Mouse (Mus musculus): ENCODE data around the gene Nek1.

Nek1 gene

GRCm38 (mm10) chr8:61156406-61156805, 163.4 kb downstream of the Nek1 start:
- DNase-seq (ENCODE audit: low spot score in 2 of 2): no peak

GRCm38 (mm10) chr8:61158540-61158939, 165.5 kb downstream of the Nek1 start:
- no peak for DNase-seq (ENCODE audit: low spot score in 2 of 2)

GRCm38 (mm10) chr8:61161461-61162185, 168.6 kb downstream of the Nek1 start:
- DNase-seq (ENCODE audit: low spot score in 2 of 2): no peak

GRCm38 (mm10) chr8:61162186-61162566, 169.2 kb downstream of the Nek1 start:
- DNase-seq (ENCODE audit: low spot score in 2 of 2): no peak

GRCm38 (mm10) chr8:61171546-61171945, 178.6 kb downstream of the Nek1 start:
- no peak for DNase-seq (ENCODE audit: low spot score in 2 of 2)

- no peak for DNase-seq (ENCODE audit: low spot score in 2 of 2)
These were observed 181.0 kb downstream of the Nek1 start for GRCm38 (mm10) chr8:61173921-61174492.

- DNase-seq (ENCODE audit: low spot score in 2 of 2): no peak
These were observed 182.9 kb downstream of the Nek1 start for GRCm38 (mm10) chr8:61175876-61176275.

- no peak for DNase-seq (ENCODE audit: low spot score in 2 of 2)
These were observed 184.9 kb downstream of the Nek1 start for GRCm38 (mm10) chr8:61177680-61178593.

GRCm38 (mm10) chr8:61178594-61179140, 185.7 kb downstream of the Nek1 start:
- no peak for DNase-seq (ENCODE audit: low spot score in 2 of 2)
